Mouse (Mus musculus) adrenal gland, adult 18-20 months (tissue): ENCODE results near the gene Senp5. TPM values are rescaled to one million over a fixed set of nuclear protein-coding genes. Genes with fewer than 3 reads are reported as not detected.

Source experiments
- microRNA-seq, 2 experiments: library from miRNA; unstranded; fragments of <30 nt; microRNA quantifications; one replicate each; pipeline ENCODE4 v1.2.0; 2021; ENCODE audit warnings: borderline number of aligned reads in 2 of 2
- total RNA-seq, 2 experiments: library from RNA; stranded (reverse); gene quantifications; 1 replicate in 1 of 2; 2 replicates in 1 of 2; pipeline ENCODE4 v1.2.3; 2021

The Senp5 gene
- total RNA-seq, 2 experiments from 2014 or later: 22.9 to 25.7 TPM

Small RNAs within 50 kb of the gene (microRNA-seq; reads per million reads assigned to microRNA genes)
- gene Gm26269: 0 reads per million in 2 experiments

Other genes with a start within 250 kb of the Senp5 start
- not detected for gene Meltf, start 124.5 kb downstream of the Senp5 start, total RNA-seq
- under 1 TPM; 0.36 to 0.77 TPM for gene Pigz, start 69.4 kb downstream of the Senp5 start, total RNA-seq
- gene 0610012G03Rik, start 54.8 kb downstream of the Senp5 start, total RNA-seq: 10 to 100 TPM; 41.8 to 55.2 TPM
- 10 to 100 TPM; 55.4 to 56.1 TPM for gene Ncbp2, start 54.8 kb downstream of the Senp5 start, total RNA-seq
- 10 to 100 TPM; 59.2 to 65.6 TPM for gene Pak2, start 76.1 kb upstream of the Senp5 start, total RNA-seq
- gene Pigx, start 96.5 kb upstream of the Senp5 start, total RNA-seq: 10 to 100 TPM; 29.2 to 30.3 TPM
- 1 to 10 TPM; 8.4 to 9.2 TPM for gene Cep19, start 96.5 kb upstream of the Senp5 start, total RNA-seq
- gene Nrros, start 162.3 kb upstream of the Senp5 start, total RNA-seq: 1 to 10 TPM; 4.6 to 7.4 TPM
- gene Bex6, start 176.5 kb upstream of the Senp5 start, total RNA-seq: not detected
- 10 to 100 TPM; 13.6 to 16.2 TPM for gene Fbxo45, start 243.9 kb upstream of the Senp5 start, total RNA-seq
- 10 to 100 TPM; 12.5 to 14.1 TPM for gene Wdr53, start 243.9 kb upstream of the Senp5 start, total RNA-seq